Mouse (Mus musculus): ENCODE data around the gene Mnat1. TPM values are rescaled to one million over a fixed set of nuclear protein-coding genes. Genes with fewer than 3 reads are reported as not detected.
"Not testable (repeated sequence)": the region's sequence is repeated elsewhere in the genome, so short reads cannot be mapped to it uniquely, and the experiment has no call there.

The Mnat1 gene
- 3.5 and 6.4 TPM in 2 replicates for polyA plus RNA-seq (2012; rRNA removed)

GRCm38 (mm10) chr12:73123093-73124041 lies at the start of gene Mnat1:
Gene Mnat1 (plus strand): TSS chr12:73123717.
- under 1% methylated on average over 23 of the region's 23 CpGs for WGBS
- DNase-seq, result peak; percentile 82
- no peak for TF ChIP-seq CTCF (IDR thresholded peaks at IDR 0.05; ENCODE audit: insufficient read depth, low read length)
- peak; percentile 77; the same call in 1 of the 2 replicates for TF ChIP-seq POLR2A (IDR thresholded peaks at IDR 0.05; ENCODE audit: borderline replicate concordance, extremely low read depth, low read depth, low read length)
- H3K4me1 ChIP-seq (ENCODE audit: control insufficient read depth, insufficient read depth, low read length), result peaks cover 2% of the 10 kb centered on the region; the same call in 1 of the 2 replicates
- H3K4me3 ChIP-seq (replicated peaks; ENCODE audit: extremely low read depth, low read depth, low read length), result peak within 1 kb of the TSS; percentile 99

- 94% methylated on average over 4 of the region's 4 CpGs for WGBS
- H3K4me1 ChIP-seq (ENCODE audit: control insufficient read depth, insufficient read depth, low read length); DNase-seq; H3K4me3 ChIP-seq (replicated peaks; ENCODE audit: extremely low read depth, low read depth, low read length): not testable (repeated sequence)
These were observed 41.7 kb upstream of the Mnat1 start for GRCm38 (mm10) chr12:73081828-73082227.

DNA sequence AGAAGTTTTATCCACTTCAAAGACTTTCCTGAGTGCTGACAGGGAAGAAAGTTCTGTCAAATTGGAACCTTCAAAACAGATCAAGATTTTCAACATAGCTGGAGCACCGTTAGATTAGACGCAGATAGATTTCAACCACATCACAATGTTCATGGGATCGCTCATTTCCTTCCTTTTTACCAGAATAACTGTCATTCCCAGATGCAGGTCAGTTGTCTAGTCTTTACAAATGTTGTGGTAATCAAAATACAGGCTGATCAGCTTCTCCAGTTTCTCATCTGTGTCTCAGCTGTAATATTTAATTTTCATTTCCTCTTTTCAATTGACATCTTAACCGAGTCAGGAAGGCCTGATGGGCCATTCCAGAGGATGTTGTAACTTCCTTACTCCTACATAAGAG lies 39.7 kb upstream of the Mnat1 start:
- DNase-seq, result no peak
- H3K4me1 ChIP-seq (ENCODE audit: control insufficient read depth, insufficient read depth, low read length), result no peaks in the 10 kb centered on the region; the same call in 1 of the 2 replicates
- no peak for TF ChIP-seq CTCF (IDR thresholded peaks at IDR 0.05; ENCODE audit: insufficient read depth, low read length)
- TF ChIP-seq POLR2A (IDR thresholded peaks at IDR 0.05; ENCODE audit: borderline replicate concordance, extremely low read depth, low read depth, low read length), result no peak
- H3K4me3 ChIP-seq (replicated peaks; ENCODE audit: extremely low read depth, low read depth, low read length), result no peak overlapping the region
- WGBS, result 56% methylated on average over 4 of the region's 4 CpGs

GRCm38 (mm10) chr12:73085739-73086630 lies 37.5 kb upstream of the Mnat1 start:
- Histone ChIP-seq H3K4me1 (ENCODE audit: control insufficient read depth, insufficient read depth, low read length) (no peaks in the 10 kb centered on the region; the same call in 1 of the 2 replicates), H3K4me3 (replicated peaks; ENCODE audit: extremely low read depth, low read depth, low read length) (no peak overlapping the region)
- no peak for DNase-seq
- 54% methylated on average over 11 of the region's 11 CpGs for WGBS
- no peak for TF ChIP-seq CTCF (IDR thresholded peaks at IDR 0.05; ENCODE audit: insufficient read depth, low read length)
- TF ChIP-seq POLR2A (IDR thresholded peaks at IDR 0.05; ENCODE audit: borderline replicate concordance, extremely low read depth, low read depth, low read length), result no peak

DNA sequence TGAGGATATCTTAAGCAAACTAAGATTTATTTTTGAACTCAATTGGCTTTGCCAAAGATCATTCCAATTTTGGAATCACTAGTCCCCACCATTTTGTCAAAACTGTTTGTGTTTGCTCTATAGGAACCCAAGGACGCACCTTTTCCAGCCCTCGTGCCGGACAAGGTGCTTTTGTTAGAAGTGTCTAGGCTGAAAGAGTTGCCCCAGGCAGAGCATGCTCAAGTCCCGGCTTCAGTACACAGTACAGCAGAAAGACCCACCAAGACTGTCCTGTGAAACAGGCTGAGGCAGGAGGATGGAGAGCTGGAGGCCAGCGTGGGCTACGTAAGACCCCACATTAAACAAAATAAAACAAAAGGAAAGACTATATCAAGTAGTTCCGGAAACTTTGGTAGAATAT lies 36.4 kb upstream of the Mnat1 start:
- TF ChIP-seq CTCF (IDR thresholded peaks at IDR 0.05; ENCODE audit: insufficient read depth, low read length), result no peak
- no peak for TF ChIP-seq POLR2A (IDR thresholded peaks at IDR 0.05; ENCODE audit: borderline replicate concordance, extremely low read depth, low read depth, low read length)
- no peak for DNase-seq
- H3K4me1 ChIP-seq (ENCODE audit: control insufficient read depth, insufficient read depth, low read length), result no peaks in the 10 kb centered on the region; the same call in 1 of the 2 replicates
- no peak overlapping the region for H3K4me3 ChIP-seq (replicated peaks; ENCODE audit: extremely low read depth, low read depth, low read length)
- WGBS, result 87% methylated on average over 7 of the region's 7 CpGs

DNA sequence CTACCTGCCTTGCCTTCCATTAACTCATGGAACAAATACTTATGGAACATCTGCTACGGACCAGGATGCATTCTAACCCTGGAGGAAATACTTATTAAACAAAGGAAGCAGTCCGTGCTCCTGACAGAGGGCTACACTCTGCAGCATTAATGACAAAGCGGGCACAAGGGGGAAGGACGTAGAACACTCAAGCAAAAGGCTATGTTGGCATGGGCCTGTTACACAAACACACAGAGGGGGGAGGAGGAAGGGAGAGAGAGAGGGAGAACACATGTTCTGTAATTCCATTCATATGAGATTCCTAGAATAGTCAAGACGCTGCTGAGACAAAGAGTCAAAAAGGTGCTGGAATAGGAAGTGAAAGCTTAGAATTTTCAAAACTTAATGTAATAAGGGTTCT lies 35.0 kb upstream of the Mnat1 start:
- WGBS, result 30% methylated on average over 5 of the region's 5 CpGs
- H3K4me3 ChIP-seq (replicated peaks; ENCODE audit: extremely low read depth, low read depth, low read length), result no peak overlapping the region
- H3K4me1 ChIP-seq (ENCODE audit: control insufficient read depth, insufficient read depth, low read length), result no peaks in the 10 kb centered on the region; the same call in 1 of the 2 replicates
- TF ChIP-seq CTCF (IDR thresholded peaks at IDR 0.05; ENCODE audit: insufficient read depth, low read length), result no peak
- TF ChIP-seq POLR2A (IDR thresholded peaks at IDR 0.05; ENCODE audit: borderline replicate concordance, extremely low read depth, low read depth, low read length), result no peak
- no peak for DNase-seq

DNA sequence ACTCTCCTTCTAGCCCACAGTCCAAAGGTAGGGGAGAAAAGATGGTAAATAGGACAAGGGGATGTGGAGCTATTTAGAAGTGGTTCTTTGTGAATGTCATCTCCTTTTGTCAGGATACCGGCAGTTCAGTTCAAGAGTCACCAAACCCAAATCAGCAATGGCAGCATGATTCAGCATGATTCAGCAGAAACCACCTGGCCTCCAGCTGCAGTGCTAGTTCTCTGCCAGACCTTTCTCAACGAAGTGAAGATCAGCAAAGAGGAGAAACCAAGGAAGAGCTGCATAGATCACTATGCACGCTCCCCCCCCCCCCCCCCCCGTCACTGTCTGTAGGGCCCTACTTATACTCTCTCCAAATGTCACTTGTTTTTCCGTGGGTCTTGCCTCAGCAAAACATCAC lies 34.6 kb upstream of the Mnat1 start:
- Histone ChIP-seq H3K4me3 (replicated peaks; ENCODE audit: extremely low read depth, low read depth, low read length) (no peak overlapping the region), H3K4me1 (ENCODE audit: control insufficient read depth, insufficient read depth, low read length) (no peaks in the 10 kb centered on the region; the same call in 1 of the 2 replicates)
- TF ChIP-seq POLR2A (IDR thresholded peaks at IDR 0.05; ENCODE audit: borderline replicate concordance, extremely low read depth, low read depth, low read length) (no peak), CTCF (IDR thresholded peaks at IDR 0.05; ENCODE audit: insufficient read depth, low read length) (no peak)
- no peak for DNase-seq
- 48% methylated on average over 5 of the region's 5 CpGs for WGBS

DNA sequence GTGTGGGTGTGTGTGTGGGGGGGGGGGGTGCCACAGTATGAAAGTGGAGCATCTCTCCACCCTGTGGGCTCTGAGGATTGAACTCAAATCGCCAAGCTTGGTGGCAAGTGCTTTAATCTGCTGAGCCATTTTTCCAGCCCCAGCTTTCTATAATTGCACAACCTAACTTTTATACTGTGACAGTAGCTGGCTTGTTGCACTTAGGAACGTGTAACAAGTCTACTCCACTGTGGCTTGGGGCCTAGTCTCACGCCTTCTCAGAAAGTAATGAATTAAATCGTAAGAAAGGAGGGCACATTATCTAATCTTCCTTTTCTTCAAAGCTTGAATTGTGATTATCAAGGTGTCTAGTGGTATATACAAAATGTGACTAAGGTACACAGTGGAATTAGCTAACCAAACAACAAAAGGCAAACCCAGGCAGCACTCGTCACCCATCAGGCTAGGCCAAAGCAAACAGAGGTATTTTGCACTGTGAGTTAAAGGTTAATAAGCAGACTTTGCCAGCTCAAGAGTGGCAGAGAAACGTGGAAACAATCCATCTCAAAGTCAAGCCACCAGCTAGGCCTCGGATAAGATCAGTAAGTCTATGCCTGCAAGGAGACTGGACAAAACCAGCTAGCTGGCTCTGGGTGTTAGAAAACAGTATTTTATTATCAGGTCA lies 32.7 kb upstream of the Mnat1 start:
- Histone ChIP-seq H3K4me1 (ENCODE audit: control insufficient read depth, insufficient read depth, low read length) (no peaks in the 10 kb centered on the region; the same call in 1 of the 2 replicates), H3K4me3 (replicated peaks; ENCODE audit: extremely low read depth, low read depth, low read length) (no peak overlapping the region)
- no peak for TF ChIP-seq CTCF (IDR thresholded peaks at IDR 0.05; ENCODE audit: insufficient read depth, low read length)
- TF ChIP-seq POLR2A (IDR thresholded peaks at IDR 0.05; ENCODE audit: borderline replicate concordance, extremely low read depth, low read depth, low read length), result no peak
- no peak for DNase-seq
- WGBS, result 58% methylated on average over 7 of the region's 7 CpGs

GRCm38 (mm10) chr12:73094189-73094588 lies 29.3 kb upstream of the Mnat1 start:
- TF ChIP-seq CTCF (IDR thresholded peaks at IDR 0.05; ENCODE audit: insufficient read depth, low read length) (no peak), POLR2A (IDR thresholded peaks at IDR 0.05; ENCODE audit: borderline replicate concordance, extremely low read depth, low read depth, low read length) (no peak)
- Histone ChIP-seq H3K4me1 (ENCODE audit: control insufficient read depth, insufficient read depth, low read length) (no peaks in the 10 kb centered on the region), H3K4me3 (replicated peaks; ENCODE audit: extremely low read depth, low read depth, low read length) (no peak overlapping the region)
- DNase-seq, result no peak
- WGBS, result 79% methylated on average over 2 of the region's 2 CpGs
